Mouse (Mus musculus) forebrain, embryonic 12.5 days (tissue): ENCODE data around the gene C8g. TPM values are rescaled to one million over a fixed set of nuclear protein-coding genes. Genes with fewer than 3 reads are reported as not detected.

Source experiments
- ATAC-seq: fragments of 200-750 bp; cut with Nextera tagmentation; 2 replicates; pipeline ENCODE4 v1.8.0; 2017; ENCODE audit warnings: moderate TSS enrichment; ENCODE audit not compliant: low FRiP score
- H3K27ac ChIP-seq: fragments of 300-500 bp; sonication (generic); 2 replicates; pipeline ENCODE4 v1.5.1; 2016; ENCODE audit warnings: mild to moderate bottlenecking
- H3K27me3 ChIP-seq: fragments of 300-500 bp; sonication (generic); 2 replicates; pipeline ENCODE4 v1.6.1; 2016; ENCODE audit warnings: mild to moderate bottlenecking
- H3K36me3 ChIP-seq: fragments of 300-500 bp; sonication (generic); replicated peaks from 2 replicates; pipeline ENCODE4 v1.6.1; 2016; ENCODE audit warnings: mild to moderate bottlenecking
- H3K4me1 ChIP-seq: fragments of 300-500 bp; sonication (generic); 2 replicates; pipeline ENCODE4 v1.6.1; 2016
- H3K4me2 ChIP-seq: fragments of 300-500 bp; sonication (generic); 2 replicates; pipeline ENCODE4 v1.6.1; 2016; ENCODE audit warnings: mild to moderate bottlenecking, moderate library complexity
- H3K4me3 ChIP-seq: fragments of 300-500 bp; sonication (generic); replicated peaks from 2 replicates; pipeline ENCODE4 v1.5.1; 2016; ENCODE audit warnings: mild to moderate bottlenecking
- H3K9ac ChIP-seq: fragments of 300-500 bp; sonication (generic); 2 replicates; pipeline ENCODE4 v1.6.1; 2016; ENCODE audit warnings: mild to moderate bottlenecking
- H3K9me3 ChIP-seq: fragments of 300-500 bp; sonication (generic); 2 replicates; pipeline ENCODE4 v1.6.1; 2016
- WGBS: fragments of 180-500 bp; shearing (Covaris S2); methylation state at CpG from one replicate; pipeline ENCODE4 v1.1.7; 2016; 5-methylcytosine and 5-hydroxymethylcytosine counted together
- polyA plus RNA-seq: library from polyadenylated mRNA; unstranded; fragments of >200 nt; fragmentation: Nextera tagmentation; extraction: Ambion mirVana; gene quantifications from 2 replicates; pipeline ENCODE4 v1.2.1, GENCODE M21; 2016

The C8g gene
- polyA plus RNA-seq, 1 experiment from 2014 or later = 4.7 TPM

DNA sequence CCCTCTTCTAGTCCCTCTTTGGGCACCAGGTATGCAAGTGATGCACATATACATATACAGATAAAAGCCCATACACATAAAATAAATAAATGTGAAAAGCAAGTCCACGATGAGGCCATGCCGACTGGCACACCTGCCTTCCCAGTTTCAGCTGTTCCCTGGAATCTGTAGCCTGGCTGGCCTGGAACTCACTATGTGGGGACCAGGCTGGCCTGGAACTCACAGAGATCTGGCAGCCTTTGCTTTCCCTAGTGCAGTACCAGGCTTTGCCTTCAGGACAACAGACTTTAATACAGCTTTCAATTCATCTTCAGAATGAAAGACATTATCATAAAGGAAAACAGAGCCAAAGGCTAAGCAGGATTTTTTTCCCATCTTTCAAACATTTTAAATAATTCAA is 32.2 kb upstream of the C8g start:
- WGBS = 92% methylated on average over 2 of the region's 2 CpGs
- Histone ChIP-seq H3K9me3 (no peaks in the 10 kb centered on the region), H3K9ac (no peak overlapping the region), H3K27ac (no peak overlapping the region), H3K36me3 (peaks cover 87% of the 10 kb centered on the region), H3K27me3 (no peaks in the 10 kb centered on the region), H3K4me2 (no peak overlapping the region), H3K4me1 (no peaks in the 10 kb centered on the region), H3K4me3 (no peak overlapping the region)
- ATAC-seq = no peak

DNA sequence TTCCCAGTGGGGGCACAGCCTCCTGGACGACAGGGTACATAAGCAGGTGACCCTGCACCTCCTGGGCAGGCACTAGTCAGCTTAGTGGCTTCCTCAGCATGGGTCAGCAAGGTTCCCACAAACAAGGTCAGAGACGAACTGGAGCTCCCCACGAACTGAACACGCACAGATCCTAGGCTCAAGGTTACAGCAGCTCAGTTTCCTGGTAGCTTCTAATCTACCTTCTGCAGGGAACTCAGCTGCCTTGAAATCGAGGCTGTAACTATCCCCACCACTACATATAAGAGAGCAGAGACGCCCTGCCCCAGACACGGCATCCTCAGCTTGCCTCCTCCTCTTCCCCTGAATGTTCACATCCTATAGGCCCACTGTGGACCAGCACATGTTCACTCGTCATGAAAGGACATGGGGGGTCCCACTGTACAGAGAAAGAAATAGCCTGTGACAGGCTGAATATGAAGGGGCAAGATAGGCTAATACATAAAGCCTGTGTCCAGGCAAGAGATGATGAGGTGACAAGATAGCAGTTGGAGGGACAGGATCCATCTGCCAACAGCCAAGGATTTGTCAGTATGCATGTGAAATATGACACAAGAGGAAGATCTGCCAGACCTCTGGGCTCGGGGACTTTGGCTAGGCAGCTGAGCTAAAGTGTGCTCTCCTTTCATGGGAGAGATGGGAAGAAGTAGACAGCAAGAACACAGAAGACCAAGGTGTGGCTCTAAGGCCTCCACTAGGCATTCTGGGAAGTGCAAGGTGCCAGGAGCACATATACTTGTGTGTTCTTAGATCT is 25.2 kb upstream of the C8g start:
- Histone ChIP-seq H3K4me1 (no peaks in the 10 kb centered on the region), H3K9ac (no peak overlapping the region), H3K27me3 (no peaks in the 10 kb centered on the region), H3K4me3 (no peak overlapping the region), H3K9me3 (no peaks in the 10 kb centered on the region), H3K4me2 (no peak overlapping the region), H3K27ac (no peak overlapping the region), H3K36me3 (peaks cover 92% of the 10 kb centered on the region)
- 90% methylated on average over 9 of the region's 9 CpGs for WGBS
- ATAC-seq = no peak

DNA sequence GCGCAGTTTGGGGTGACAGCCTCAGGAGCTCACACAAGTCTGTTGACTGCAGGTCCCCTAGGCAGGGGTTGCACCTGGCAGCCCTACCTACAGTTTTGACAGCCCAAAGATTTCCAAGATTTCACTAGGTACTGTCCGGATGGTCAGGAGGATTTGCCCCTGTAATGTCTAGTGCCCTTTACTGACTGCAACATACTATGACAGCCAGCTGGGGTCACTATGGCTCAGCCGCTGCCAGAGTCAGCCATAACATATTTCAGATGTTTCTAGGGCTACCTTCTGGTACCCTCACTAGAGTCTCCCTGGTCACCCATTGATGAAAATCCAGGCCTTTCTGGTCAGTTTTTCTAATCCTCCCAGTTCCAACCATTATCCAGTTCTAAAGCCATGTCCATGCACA is 8.4 kb upstream of the C8g start:
- WGBS = 66% methylated on average over 3 of the region's 3 CpGs

DNA sequence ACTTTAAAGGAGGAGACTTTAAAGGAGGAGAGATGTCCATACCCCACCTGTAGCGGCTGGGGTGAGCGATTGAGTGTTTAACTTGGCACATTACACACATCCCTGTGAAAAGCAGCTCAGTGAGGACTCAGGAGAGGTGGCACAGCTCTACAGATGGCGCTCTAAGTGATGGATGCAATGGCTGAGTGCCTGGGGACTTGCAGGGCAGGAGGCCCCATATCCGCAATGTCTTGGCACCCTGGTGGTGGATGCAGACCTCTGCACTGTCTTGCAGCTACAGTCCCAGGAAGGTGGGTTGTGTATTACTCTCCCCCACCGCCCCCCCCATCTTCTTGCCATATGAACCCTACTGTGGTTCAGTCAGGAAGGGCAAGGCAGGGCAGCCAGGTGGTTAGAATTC is 5.4 kb upstream of the C8g start:
- Histone ChIP-seq H3K27ac (no peak overlapping the region), H3K27me3 (no peaks in the 10 kb centered on the region), H3K4me2 (no peak overlapping the region), H3K36me3 (peaks cover 35% of the 10 kb centered on the region), H3K9ac (no peak overlapping the region), H3K4me3 (no peak overlapping the region), H3K4me1 (peaks cover 3% of the 10 kb centered on the region), H3K9me3 (no peaks in the 10 kb centered on the region)
- WGBS = 34% methylated on average over 5 of the region's 5 CpGs
- ATAC-seq = no peak

More for the DNA sequence above, 8.4 kb upstream of the C8g start:
- no peak for ATAC-seq
- H3K4me3 ChIP-seq = no peak overlapping the region
- no peak overlapping the region for H3K9ac ChIP-seq
- H3K9me3 ChIP-seq = no peaks in the 10 kb centered on the region
- no peaks in the 10 kb centered on the region for H3K4me1 ChIP-seq
- H3K36me3 ChIP-seq = peaks cover 13% of the 10 kb centered on the region
- H3K4me2 ChIP-seq = no peak overlapping the region
- H3K27ac ChIP-seq = no peak overlapping the region
- H3K27me3 ChIP-seq = peaks cover 2% of the 10 kb centered on the region; the same call in 1 of the 2 replicates

DNA sequence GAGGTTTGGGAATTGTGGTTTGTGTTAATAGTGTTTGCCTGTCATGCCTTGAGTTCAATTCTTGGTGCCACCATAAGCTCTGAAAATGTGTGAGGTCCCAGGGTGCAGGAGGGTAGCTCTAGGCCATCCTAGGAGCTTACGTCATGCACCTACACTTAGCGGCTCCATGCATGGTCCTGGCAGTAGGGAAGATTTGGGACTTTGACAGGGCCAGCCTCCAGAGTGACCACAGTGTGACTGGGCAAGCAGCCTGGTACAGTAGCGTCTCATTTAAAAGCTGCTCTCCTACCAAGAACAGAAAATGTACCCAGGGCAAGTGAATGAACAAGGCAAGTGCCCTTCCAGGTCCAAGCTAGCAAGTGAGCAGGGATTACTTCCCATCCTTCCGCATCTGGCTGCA is 4.3 kb upstream of the C8g start:
- WGBS = 96% methylated on average over 4 of the region's 4 CpGs
- no peaks in the 10 kb centered on the region for H3K9me3 ChIP-seq
- H3K27ac ChIP-seq = no peak overlapping the region
- no peak for ATAC-seq
- no peaks in the 10 kb centered on the region for H3K27me3 ChIP-seq
- no peak overlapping the region for H3K4me3 ChIP-seq
- no peak overlapping the region for H3K9ac ChIP-seq
- peaks cover 35% of the 10 kb centered on the region for H3K36me3 ChIP-seq
- no peak overlapping the region for H3K4me2 ChIP-seq
- H3K4me1 ChIP-seq = peaks cover 12% of the 10 kb centered on the region

DNA sequence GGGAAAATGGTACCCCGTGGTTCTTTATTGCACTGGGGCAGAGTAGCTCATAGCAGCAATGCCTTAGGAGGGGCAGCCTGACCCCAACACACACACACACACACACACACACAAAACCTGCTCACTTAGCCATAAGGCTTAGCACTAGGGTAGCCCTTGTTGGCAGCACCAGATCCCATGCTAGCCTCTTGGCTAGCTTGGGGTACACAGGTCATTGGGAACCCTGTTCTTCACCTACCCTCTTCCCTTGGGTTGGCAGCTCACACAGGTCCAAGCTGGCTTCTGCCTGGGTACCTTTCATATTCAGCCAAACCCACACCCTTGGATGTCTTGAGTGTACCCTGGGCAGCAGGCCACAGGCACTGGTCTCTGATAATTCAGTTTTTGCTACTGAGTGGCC is 3.5 kb upstream of the C8g start:
- Histone ChIP-seq H3K9me3 (no peaks in the 10 kb centered on the region), H3K27ac (no peak overlapping the region), H3K4me2 (no peak overlapping the region), H3K4me3 (no peak overlapping the region), H3K4me1 (peaks cover 12% of the 10 kb centered on the region), H3K36me3 (peaks cover 35% of the 10 kb centered on the region), H3K9ac (no peak overlapping the region), H3K27me3 (no peaks in the 10 kb centered on the region)
- 87% methylated on average over 1 of the region's 1 CpGs for WGBS
- ATAC-seq = no peak

DNA sequence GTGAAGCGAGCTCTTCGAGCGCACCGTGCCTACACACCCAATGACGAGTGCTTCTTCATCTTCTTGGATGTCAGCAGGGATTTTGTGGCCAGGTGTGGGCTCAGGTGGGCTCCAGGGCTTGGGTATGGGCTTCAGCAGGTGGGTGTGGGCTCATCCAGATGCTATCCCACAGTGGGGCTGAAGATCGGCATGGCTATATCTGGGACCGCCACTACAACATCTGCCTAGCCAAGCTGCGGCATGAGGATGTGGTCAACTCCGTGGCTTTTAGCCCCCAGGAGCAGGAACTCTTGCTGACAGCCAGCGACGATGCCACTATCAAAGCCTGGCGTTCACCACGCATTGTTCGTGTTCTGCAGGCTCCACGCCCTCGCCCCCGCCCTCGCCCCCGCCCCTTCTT is 3.0 kb upstream of the C8g start:
- Histone ChIP-seq H3K9me3 (no peaks in the 10 kb centered on the region), H3K9ac (no peak overlapping the region), H3K4me3 (no peak overlapping the region), H3K36me3 (peaks cover 35% of the 10 kb centered on the region), H3K27me3 (no peaks in the 10 kb centered on the region), H3K27ac (no peak overlapping the region), H3K4me2 (no peak overlapping the region), H3K4me1 (peaks cover 12% of the 10 kb centered on the region)
- WGBS = 96% methylated on average over 19 of the region's 19 CpGs
- ATAC-seq = no peak

DNA sequence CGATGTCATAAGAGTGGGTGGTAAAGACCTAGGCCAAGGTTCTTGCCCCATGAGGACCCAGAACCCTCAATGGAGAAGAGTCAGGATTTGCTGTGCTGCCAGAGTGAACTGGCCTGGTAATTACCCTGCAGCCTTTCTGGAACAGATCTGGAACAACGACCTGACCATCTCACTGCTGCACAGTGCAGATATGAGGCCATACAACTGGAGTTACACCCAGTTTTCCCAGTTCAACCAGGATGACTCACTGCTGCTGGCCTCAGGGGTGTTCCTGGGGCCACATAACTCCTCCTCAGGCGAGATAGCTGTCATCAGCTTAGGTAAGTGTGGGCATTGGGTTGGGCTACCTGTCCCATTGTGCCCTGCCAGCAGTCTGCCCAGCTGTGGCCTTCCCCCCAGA is 1.2 kb upstream of the C8g start:
- Histone ChIP-seq H3K27me3 (no peaks in the 10 kb centered on the region), H3K9me3 (no peaks in the 10 kb centered on the region), H3K9ac (no peak overlapping the region), H3K36me3 (peaks cover 35% of the 10 kb centered on the region), H3K4me3 (no peak overlapping the region), H3K27ac (no peak overlapping the region), H3K4me2 (no peak overlapping the region), H3K4me1 (peaks cover 12% of the 10 kb centered on the region)
- WGBS = 93% methylated on average over 3 of the region's 3 CpGs
- no peak for ATAC-seq

DNA sequence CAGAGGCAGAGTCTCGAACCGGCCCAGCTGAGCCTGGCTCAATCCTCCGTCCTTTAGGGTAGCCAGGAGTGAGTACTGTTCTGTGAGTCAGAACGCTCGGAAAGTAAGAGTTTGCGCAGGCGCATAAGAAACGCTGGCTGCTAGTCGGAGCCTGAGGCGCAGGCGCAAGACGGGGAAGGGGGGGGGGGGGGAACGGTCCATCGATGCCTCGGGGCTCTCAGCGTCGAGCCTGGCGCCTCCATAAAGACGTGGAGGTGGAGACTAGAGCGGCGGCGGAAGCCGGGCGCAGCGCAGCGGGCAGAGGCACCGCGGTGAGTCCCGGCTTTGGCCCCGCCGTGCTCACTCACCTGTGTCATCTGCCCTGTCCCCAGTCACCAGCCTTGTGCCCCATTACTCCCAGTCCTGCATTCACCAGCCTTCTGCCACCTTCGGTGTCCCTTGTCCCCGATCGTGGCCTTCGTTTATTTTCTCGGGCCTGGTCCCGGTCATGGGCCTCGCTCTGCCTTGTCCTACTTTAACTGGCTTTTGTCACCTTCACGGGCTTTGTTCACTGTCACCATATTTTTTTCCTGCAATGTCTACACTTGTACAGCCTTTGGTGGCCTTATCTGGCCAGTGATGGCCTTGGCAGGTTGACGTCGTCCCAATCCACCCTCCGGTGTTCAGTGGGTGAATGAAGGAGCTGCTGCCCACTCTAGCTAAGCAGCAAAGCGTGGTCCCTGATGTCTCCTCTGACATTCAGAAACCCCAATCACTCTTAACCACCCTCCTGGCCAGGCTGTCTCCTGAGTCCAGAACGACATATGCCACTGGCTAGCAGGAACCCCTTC is 728 bp downstream of the C8g start, which contains the start of gene Fbxw5:
TSS of gene Fbxw5 (plus strand) at position 175 of the 830 bp plus-strand sequence.
- Histone ChIP-seq H3K4me2 (peak within 1 kb of the TSS; percentile 98), H3K4me3 (peak within 1 kb of the TSS; percentile 86), H3K27ac (peak within 1 kb of the TSS; percentile 75; the same call in 1 of the 2 replicates), H3K9me3 (no peaks in the 10 kb centered on the region), H3K36me3 (peaks cover 31% of the 10 kb centered on the region), H3K9ac (peak within 1 kb of the TSS; percentile 95), H3K4me1 (peaks cover 12% of the 10 kb centered on the region), H3K27me3 (no peaks in the 10 kb centered on the region)
- 1% methylated on average over 34 of the region's 44 CpGs for WGBS
- ATAC-seq = peak; percentile 90

DNA sequence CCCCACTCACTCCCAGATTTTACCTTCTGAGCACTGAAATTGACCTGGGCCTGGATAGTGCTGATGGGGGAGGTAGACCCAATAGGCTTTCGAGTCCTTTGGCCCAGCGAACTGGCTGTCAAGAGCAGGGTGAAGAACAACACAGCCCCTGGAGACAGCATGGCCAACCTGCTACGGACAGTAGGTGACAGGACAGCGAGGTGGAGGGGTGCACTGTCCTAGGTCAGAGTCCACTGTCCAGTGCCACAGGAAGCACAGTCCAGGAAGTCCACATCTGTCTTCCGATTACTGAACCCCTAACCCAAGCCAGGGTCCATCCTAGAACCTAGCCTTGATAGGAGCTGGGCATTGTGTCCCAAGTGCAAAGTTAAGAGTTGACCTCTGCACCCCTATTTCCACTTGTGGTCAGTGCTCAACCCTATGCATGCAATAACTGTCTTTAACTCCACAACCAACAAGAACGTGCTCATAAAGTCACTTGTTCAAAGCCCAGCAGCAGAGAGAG is 1.4 kb downstream of the C8g start:
- Histone ChIP-seq H3K27me3 (no peaks in the 10 kb centered on the region), H3K9me3 (no peaks in the 10 kb centered on the region), H3K36me3 (peaks cover 24% of the 10 kb centered on the region), H3K4me3 (peak overlapping the region; percentile 86), H3K27ac (no peak overlapping the region), H3K9ac (peak overlapping the region; percentile 95; the same call in 1 of the 2 replicates), H3K4me1 (peaks cover 12% of the 10 kb centered on the region), H3K4me2 (peak overlapping the region; percentile 56)
- 71% methylated on average over 6 of the region's 6 CpGs for WGBS
- peak; percentile 53 for ATAC-seq

DNA sequence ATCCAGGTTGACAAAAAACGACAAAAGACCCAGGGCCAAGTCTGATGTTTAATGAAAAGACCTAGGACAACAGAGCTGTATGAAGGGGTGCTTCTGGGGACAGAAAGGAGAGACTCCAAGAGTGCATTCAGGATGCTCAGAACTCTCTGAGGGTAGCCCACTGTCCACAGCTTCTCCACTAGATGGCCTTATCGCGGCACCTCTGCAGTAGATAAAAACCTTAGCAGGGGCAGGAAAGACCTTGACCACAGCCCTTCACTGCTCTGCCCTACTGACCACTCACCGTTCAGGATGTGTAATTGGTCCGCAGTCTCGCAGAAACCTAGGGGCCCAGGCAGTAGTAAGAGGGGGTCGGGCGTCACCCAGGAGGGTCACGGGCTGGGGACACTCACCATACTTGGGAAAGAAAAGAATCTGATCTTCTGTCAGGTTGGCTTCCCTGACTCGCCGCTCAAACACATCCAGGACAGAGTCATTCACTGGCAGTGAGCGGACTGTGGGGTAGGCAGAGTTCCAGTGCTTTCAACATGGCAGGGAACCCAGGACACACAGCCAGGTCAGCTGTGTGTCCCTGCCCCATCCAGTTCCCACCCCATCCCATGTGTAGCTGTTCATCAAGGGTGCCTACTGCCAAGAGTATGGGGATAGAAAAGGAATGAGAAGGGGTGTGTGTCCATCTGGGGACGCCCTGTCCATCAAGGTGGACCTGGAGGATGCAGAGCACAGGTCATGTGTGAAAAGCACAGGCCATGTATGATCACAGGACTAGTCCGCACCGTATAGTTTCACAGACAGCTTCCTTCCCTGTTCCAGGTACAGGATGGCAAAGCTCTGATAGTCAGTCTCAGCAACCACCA is 2.7 kb downstream of the C8g start:
- Histone ChIP-seq H3K9ac (no peak overlapping the region), H3K9me3 (no peaks in the 10 kb centered on the region), H3K4me2 (no peak overlapping the region), H3K27ac (no peak overlapping the region), H3K27me3 (no peaks in the 10 kb centered on the region), H3K4me3 (no peak overlapping the region), H3K36me3 (peaks cover 11% of the 10 kb centered on the region), H3K4me1 (peaks cover 12% of the 10 kb centered on the region)
- 75% methylated on average over 15 of the region's 15 CpGs for WGBS
- no peak for ATAC-seq
